Mouse (Mus musculus) stomach, postnatal 0 days (tissue): Measurements from ENCODE around the gene Magix. TPM values are rescaled to one million over a fixed set of nuclear protein-coding genes. Genes with fewer than 3 reads are reported as not detected.

Source experiments
- ATAC-seq: fragments of 200-750 bp; cut with Nextera tagmentation; 2 replicates; pipeline ENCODE4 v1.8.0; 2017; ENCODE audit not compliant: low FRiP score, low TSS enrichment
- DNase-seq: peaks from one replicate; pipeline ENCODE4 v3.0.0-alpha.2; 2016; ENCODE audit warnings: low spot score
- H3K27ac ChIP-seq: fragments of 300-500 bp; sonication (generic); replicated peaks from 2 replicates; pipeline ENCODE4 v1.5.1; 2014; ENCODE audit warnings: mild to moderate bottlenecking, control low read depth
- H3K27me3 ChIP-seq: fragments of 300-500 bp; sonication (generic); 2 replicates; pipeline ENCODE4 v1.6.1; 2014; ENCODE audit warnings: low read length; ENCODE audit not compliant: control insufficient read depth, insufficient read depth
- H3K36me3 ChIP-seq: fragments of 300-500 bp; sonication (generic); 2 replicates; pipeline ENCODE4 v1.6.1; 2014; ENCODE audit warnings: low read length, mixed read lengths; ENCODE audit not compliant: control insufficient read depth, insufficient read depth
- H3K4me1 ChIP-seq: fragments of 300-500 bp; sonication (generic); replicated peaks from 2 replicates; pipeline ENCODE4 v1.6.1; 2014; ENCODE audit warnings: antibody characterized with exemption; ENCODE audit not compliant: control insufficient read depth, insufficient read depth
- H3K4me2 ChIP-seq: fragments of 300-500 bp; sonication (generic); replicated peaks from 2 replicates; pipeline ENCODE4 v1.6.1; 2014; ENCODE audit warnings: low read depth, mild to moderate bottlenecking, control low read depth, moderate library complexity
- H3K4me3 ChIP-seq: fragments of 300-500 bp; sonication (generic); 2 replicates; pipeline ENCODE4 v1.5.1; 2014; ENCODE audit warnings: low read depth, low read length, control low read depth
- H3K9ac ChIP-seq: fragments of 300-500 bp; sonication (generic); 2 replicates; pipeline ENCODE4 v1.6.1; 2014; ENCODE audit warnings: mild to moderate bottlenecking, low read length, control low read depth, mixed read lengths
- H3K9me3 ChIP-seq: fragments of 300-500 bp; sonication (generic); 2 replicates; pipeline ENCODE4 v1.6.1; 2016; ENCODE audit warnings: low read length; ENCODE audit not compliant: control insufficient read depth
- CTCF ChIP-seq: IDR thresholded peaks from 2 replicates; pipeline ENCODE4 v1.5.1; 2016; ENCODE audit warnings: antibody characterized with exemption, low read depth, mild to moderate bottlenecking, moderate library complexity
- EP300 ChIP-seq: optimal IDR thresholded peaks from 2 replicates; pipeline ENCODE3; 2016; ENCODE audit warnings: antibody characterized with exemption
- WGBS: fragments of 180-500 bp; shearing (Covaris S2); extraction: QIAGEN DNeasy Blood & Tissue Kit; methylation state at CpG from one replicate; pipeline ENCODE4 v1.1.7; 2014; 5-methylcytosine and 5-hydroxymethylcytosine counted together
- polyA plus RNA-seq: library from polyadenylated mRNA; unstranded; fragments of >200 nt; fragmentation: Nextera tagmentation; extraction: Ambion mirVana; gene quantifications from 2 replicates; pipeline ENCODE4 v1.2.1, GENCODE M21; 2015

Magix gene
- polyA plus RNA-seq, 1 experiment from 2014 or later, result 0.95 TPM

- Histone ChIP-seq H3K9me3 (no peaks in the 10 kb centered on the region), H3K4me3 (no peak overlapping the region), H3K36me3 (no peaks in the 10 kb centered on the region), H3K4me2 (no peak overlapping the region), H3K4me1 (no peaks in the 10 kb centered on the region), H3K27ac (no peak overlapping the region), H3K9ac (no peak overlapping the region), H3K27me3 (no peaks in the 10 kb centered on the region)
- TF ChIP-seq CTCF (peak; percentile 76), EP300 (no peak)
- ATAC-seq, result no peak
- WGBS, result 13% methylated on average over 5 of the region's 5 CpGs
- peak; percentile 78 for DNase-seq
Observed at GRCm38 (mm10) chrX:7645349-7645748, 35.7 kb downstream of the Magix start.

DNA sequence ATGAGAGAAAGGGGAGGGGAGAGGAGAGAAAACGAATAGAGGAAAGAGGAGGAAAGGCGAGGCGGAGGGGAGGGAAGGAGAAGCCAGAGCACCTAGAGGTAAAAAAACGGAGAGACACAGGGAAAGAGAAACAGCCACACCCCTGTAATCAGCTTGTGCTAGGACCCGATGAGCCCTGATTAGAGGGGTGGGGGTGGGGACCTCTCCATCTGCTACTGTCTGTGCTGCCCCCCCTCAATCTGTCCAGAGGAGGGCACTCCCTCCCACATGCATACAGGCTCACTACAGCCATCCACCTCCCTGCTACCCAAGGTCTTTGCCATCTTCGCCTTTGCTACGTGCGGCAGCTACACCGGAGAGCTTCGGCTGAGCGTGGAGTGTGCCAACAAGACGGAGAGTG is 40.3 kb downstream of the Magix start:
- Histone ChIP-seq H3K27ac (no peak overlapping the region), H3K9me3 (no peaks in the 10 kb centered on the region), H3K4me2 (no peak overlapping the region), H3K9ac (no peak overlapping the region), H3K4me3 (no peak overlapping the region), H3K36me3 (no peaks in the 10 kb centered on the region), H3K27me3 (no peaks in the 10 kb centered on the region), H3K4me1 (no peaks in the 10 kb centered on the region)
- ATAC-seq (no peak), DNase-seq (no peak)
- no peak for TF ChIP-seq EP300
- no peak for TF ChIP-seq CTCF
- 43% methylated on average over 11 of the region's 12 CpGs for WGBS

GRCm38 (mm10) chrX:7639536-7640325 is 41.3 kb downstream of the Magix start:
- ATAC-seq, result 0 out of 2 replicates have a peak, but pooled peaks have one; percentile 13
- WGBS, result 27% methylated on average over 13 of the region's 13 CpGs
- Histone ChIP-seq H3K27ac (no peak overlapping the region), H3K4me1 (no peaks in the 10 kb centered on the region), H3K4me3 (no peak overlapping the region), H3K36me3 (no peaks in the 10 kb centered on the region), H3K9me3 (no peaks in the 10 kb centered on the region), H3K27me3 (no peaks in the 10 kb centered on the region), H3K9ac (no peak overlapping the region), H3K4me2 (no peak overlapping the region)
- TF ChIP-seq CTCF (no peak), EP300 (no peak)
- no peak for DNase-seq

GRCm38 (mm10) chrX:7638401-7639091 is 42.5 kb downstream of the Magix start, which contains the start of gene Syp:
TSS of gene Syp (plus strand) at chrX:7638471.
- no peaks in the 10 kb centered on the region for H3K9me3 ChIP-seq
- no peaks in the 10 kb centered on the region for H3K36me3 ChIP-seq
- H3K27ac ChIP-seq, result no peak within 1 kb of the TSS
- peak within 1 kb of the TSS; percentile 44 for H3K4me2 ChIP-seq
- WGBS, result 12% methylated on average over 26 of the region's 42 CpGs
- TF ChIP-seq CTCF (no peak), EP300 (no peak)
- DNase-seq, result peak; percentile 86
- H3K9ac ChIP-seq, result no peak within 1 kb of the TSS
- no peaks in the 10 kb centered on the region for H3K4me1 ChIP-seq
- peak within 1 kb of the TSS; percentile 17 for H3K4me3 ChIP-seq
- no peaks in the 10 kb centered on the region for H3K27me3 ChIP-seq
- peak; percentile 87 for ATAC-seq

GRCm38 (mm10) chrX:7635101-7635500 is 46.0 kb downstream of the Magix start:
- no peaks in the 10 kb centered on the region for H3K36me3 ChIP-seq
- no peaks in the 10 kb centered on the region for H3K27me3 ChIP-seq
- TF ChIP-seq CTCF (no peak), EP300 (no peak)
- ATAC-seq (no peak), DNase-seq (no peak)
- H3K27ac ChIP-seq, result no peak overlapping the region
- no peaks in the 10 kb centered on the region for H3K9me3 ChIP-seq
- no peak overlapping the region for H3K4me3 ChIP-seq
- 65% methylated on average over 3 of the region's 3 CpGs for WGBS
- H3K4me1 ChIP-seq, result no peaks in the 10 kb centered on the region
- H3K9ac ChIP-seq, result no peak overlapping the region
- no peak overlapping the region for H3K4me2 ChIP-seq

DNA sequence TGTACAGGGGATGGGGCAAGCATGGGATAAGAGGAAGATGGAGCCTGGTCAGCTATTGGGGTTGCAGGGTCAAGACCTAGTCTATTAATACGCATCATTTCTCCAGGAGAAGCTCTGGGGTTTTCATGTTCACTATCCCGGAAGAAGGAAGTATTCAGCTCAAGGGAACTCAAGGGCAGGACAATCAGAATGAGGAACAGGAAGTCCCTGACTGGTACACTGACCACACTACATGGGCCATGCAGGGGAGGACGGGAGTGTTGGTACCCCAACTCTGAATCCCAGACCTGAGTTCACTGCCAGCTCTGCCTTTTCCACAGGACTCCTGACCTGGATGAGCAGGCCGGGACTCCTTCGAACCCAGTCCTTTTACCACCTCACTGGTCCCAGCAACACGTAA is 48.5 kb downstream of the Magix start:
- 91% methylated on average over 6 of the region's 6 CpGs for WGBS
- no peaks in the 10 kb centered on the region for H3K36me3 ChIP-seq
- H3K9ac ChIP-seq, result no peak overlapping the region
- H3K4me2 ChIP-seq, result no peak overlapping the region
- H3K27me3 ChIP-seq, result no peaks in the 10 kb centered on the region
- no peak for TF ChIP-seq CTCF
- no peak for TF ChIP-seq EP300
- no peak for ATAC-seq
- DNase-seq, result no peak
- no peak overlapping the region for H3K4me3 ChIP-seq
- H3K27ac ChIP-seq, result no peak overlapping the region
- no peaks in the 10 kb centered on the region for H3K9me3 ChIP-seq
- H3K4me1 ChIP-seq, result no peaks in the 10 kb centered on the region

Other genes with a start within 250 kb of the Magix start
- gene Foxp3, start 107.6 kb downstream of the Magix start, polyA plus RNA-seq, result not detected in 2 replicates
- gene Ppp1r3f, start 107.0 kb downstream of the Magix start, polyA plus RNA-seq, result 0.79 and 1.0 TPM in 2 replicates
- gene Ccdc22, start 75.7 kb downstream of the Magix start, polyA plus RNA-seq, result 13.8 and 14.0 TPM in 2 replicates
- not detected in 2 replicates for gene Cacna1f, start 74.2 kb downstream of the Magix start, polyA plus RNA-seq
- 6.5 and 6.8 TPM in 2 replicates for gene Syp, start 42.8 kb downstream of the Magix start, polyA plus RNA-seq
- 8.5 and 9.7 TPM in 2 replicates for gene Prickle3, start 24.0 kb downstream of the Magix start, polyA plus RNA-seq
- 262 and 271 TPM in 2 replicates for gene Plp2, start 9.9 kb downstream of the Magix start, polyA plus RNA-seq
- gene Gpkow, start 15.9 kb upstream of the Magix start, polyA plus RNA-seq, result 18.0 and 18.5 TPM in 2 replicates
- 30.3 and 33.6 TPM in 2 replicates for gene Wdr45, start 33.1 kb upstream of the Magix start, polyA plus RNA-seq
- gene Gm45208, start 41.0 kb upstream of the Magix start, polyA plus RNA-seq, result not detected in 2 replicates
- gene Praf2, start 47.2 kb upstream of the Magix start, polyA plus RNA-seq, result 23.8 and 26.0 TPM in 2 replicates
- 21.5 and 23.0 TPM in 2 replicates for gene Ccdc120, start 69.7 kb upstream of the Magix start, polyA plus RNA-seq
- 17.3 and 18.2 TPM in 2 replicates for gene Tfe3, start 81.3 kb upstream of the Magix start, polyA plus RNA-seq
- gene Gripap1, start 108.5 kb upstream of the Magix start, polyA plus RNA-seq, result 20.0 and 20.9 TPM in 2 replicates
- 0.42 and 0.92 TPM in 2 replicates for gene Kcnd1, start 141.0 kb upstream of the Magix start, polyA plus RNA-seq
- gene Otud5, start 160.1 kb upstream of the Magix start, polyA plus RNA-seq, result 21.2 and 22.0 TPM in 2 replicates
- 4.8 and 5.0 TPM in 2 replicates for gene Pim2, start 197.0 kb upstream of the Magix start, polyA plus RNA-seq
- gene Slc35a2, start 202.8 kb upstream of the Magix start, polyA plus RNA-seq, result 28.7 and 32.5 TPM in 2 replicates
- gene Pqbp1, start 218.0 kb upstream of the Magix start, polyA plus RNA-seq, result 60.6 and 62.2 TPM in 2 replicates
- 85.6 and 90.5 TPM in 2 replicates for gene Timm17b, start 218.1 kb upstream of the Magix start, polyA plus RNA-seq
- not detected in 2 replicates for gene Gm10491, start 226.6 kb upstream of the Magix start, polyA plus RNA-seq
- not detected in 2 replicates for gene Gm10490, start 228.3 kb upstream of the Magix start, polyA plus RNA-seq
- 12.0 and 12.2 TPM in 2 replicates for gene Pcsk1n, start 238.6 kb upstream of the Magix start, polyA plus RNA-seq
- gene Eras, start 247.4 kb upstream of the Magix start, polyA plus RNA-seq, result not detected in 2 replicates